Mouse (Mus musculus) monocyte, adult 2 months (primary cell): Measurements from ENCODE around the gene Rnf149.
"Not testable (repeated sequence)": the region's sequence is repeated elsewhere in the genome, so short reads cannot be mapped to it uniquely, and the experiment has no call there.

Experiments
- DNase-seq, 2 experiments: peaks; one replicate each; pipeline ENCODE4 v3.0.0; 2022; ENCODE audit warnings: low spot score in 2 of 2, low read depth in 1 of 2

Gene Rnf149

DNA sequence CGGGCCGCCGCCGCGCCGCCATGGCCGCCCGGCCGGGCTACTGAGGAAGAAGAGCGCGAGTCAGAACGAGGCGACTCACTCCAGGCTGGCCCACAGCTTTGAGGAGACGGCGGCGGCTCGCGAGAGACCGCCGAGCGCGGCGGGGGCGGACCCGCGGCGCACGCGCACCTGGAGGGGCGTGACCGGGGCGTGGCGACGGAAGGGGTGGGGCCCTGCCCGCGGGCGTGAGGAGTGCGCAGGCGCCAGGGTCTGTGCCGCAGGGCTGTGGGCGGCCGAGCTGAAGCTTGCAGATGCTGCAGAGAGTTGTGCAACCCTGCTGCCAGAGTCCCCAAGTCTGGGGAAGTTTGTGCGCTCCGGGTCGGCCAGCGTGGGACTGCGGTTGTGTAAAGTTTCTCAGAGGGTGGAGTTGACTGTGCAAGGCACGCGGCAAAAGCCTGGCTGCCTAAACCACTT is at the start of gene Rnf149:
Gene Rnf149, minus strand, starts transcription at position 153 of the 453 bp plus-strand sequence.
- peak; percentile 99 to 100 for DNase-seq

DNA sequence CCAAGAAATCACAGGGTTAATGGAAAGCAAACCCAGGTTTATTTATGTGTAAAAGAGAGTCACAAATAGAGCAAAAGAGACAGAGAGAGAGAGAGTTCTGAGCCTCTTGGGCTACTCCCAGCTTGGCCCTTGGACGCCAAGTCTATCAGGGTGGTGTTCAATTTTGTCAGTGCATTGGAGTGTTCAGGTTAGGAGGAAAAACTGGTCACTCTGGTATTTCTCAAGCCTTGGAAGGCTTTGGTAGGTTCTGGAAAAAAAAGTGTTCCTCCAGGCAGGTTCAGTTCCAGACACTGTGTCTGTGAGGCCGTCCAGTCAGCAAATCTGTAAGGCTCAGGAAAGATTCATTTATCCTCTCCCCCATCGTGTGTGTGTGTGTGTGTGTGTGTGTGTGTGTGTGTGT is 48.3 kb upstream of the Rnf149 start:
- no peak for DNase-seq

DNA sequence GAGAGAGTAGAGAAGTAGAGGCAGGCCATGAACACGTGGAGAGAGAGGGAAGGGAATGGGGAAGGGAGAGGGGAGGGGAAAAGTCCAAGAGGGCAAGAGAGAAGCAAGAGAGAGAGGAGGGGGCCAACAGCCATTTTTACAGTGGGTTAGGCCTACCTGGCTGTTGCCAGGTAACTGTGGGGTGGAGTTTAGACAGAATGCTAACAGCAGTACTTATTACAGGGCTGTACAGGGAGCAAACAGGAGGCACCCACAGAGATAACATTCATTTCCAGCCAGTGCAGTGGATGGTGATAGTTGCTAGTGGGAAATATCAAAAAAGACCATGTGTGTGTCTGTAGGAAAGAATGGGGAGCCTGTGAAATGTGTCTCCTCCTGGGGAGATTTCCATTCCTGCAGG is 46.5 kb upstream of the Rnf149 start:
- DNase-seq = no peak

DNA sequence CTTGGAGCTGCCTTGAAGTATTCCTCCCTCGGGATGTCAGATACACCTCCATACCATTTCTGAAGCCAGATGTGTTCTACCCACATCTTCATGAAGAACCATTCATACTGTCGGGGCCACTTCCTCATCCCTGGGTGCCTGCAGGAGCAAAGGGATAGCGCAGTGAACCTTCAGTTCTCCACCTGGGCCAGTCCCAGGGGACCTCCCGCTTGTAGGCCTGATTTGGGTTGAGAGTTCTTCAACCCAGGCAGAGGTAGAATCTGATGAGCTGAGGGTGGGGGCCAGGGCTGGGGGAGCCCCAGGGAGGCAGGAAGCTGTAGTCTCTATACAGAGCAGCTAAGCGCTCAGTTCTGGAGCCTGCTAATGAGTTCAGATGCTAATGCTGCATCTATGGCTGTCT is 45.9 kb upstream of the Rnf149 start:
- DNase-seq = no peak

DNA sequence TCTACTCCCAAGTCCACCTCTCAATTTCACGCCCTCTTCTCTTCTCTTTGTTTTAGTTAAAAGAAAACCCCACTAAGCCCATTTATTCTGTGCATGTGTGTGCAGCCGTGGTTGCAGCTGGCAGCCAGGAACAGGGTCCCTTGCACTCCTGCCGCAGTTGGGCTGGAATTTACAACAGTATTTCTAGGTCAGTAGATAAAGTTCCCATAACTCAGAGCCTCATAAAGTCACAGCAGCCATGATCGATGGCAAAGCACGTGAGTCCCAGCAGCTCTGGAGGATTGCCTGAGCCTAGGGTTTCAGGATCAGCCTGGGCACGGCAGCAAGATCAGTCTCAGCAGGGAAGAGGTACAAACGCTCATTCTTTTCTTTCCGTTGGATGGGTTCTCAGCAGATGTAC is 41.3 kb upstream of the Rnf149 start:
- no peak for DNase-seq

DNA sequence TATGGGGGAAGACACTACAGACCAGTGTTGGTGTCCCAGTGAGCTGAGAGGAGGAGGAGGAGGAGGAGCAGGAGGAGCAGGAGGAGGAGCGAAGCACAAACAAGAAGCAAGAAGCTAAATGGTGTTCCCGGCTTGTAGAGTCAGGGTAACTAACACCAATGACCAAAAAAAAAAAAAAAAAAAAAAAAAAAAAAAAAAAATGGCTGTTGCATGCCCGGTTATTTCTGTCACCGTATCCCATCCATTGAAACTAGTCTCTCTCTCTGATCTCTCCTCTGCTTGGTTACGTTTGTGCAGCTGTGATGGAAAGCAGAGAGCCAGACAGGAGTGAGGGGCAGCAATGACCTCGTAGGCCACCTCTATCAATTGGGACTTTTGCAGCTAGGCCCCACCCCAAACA is 38.3 kb upstream of the Rnf149 start:
- no peak for DNase-seq

DNA sequence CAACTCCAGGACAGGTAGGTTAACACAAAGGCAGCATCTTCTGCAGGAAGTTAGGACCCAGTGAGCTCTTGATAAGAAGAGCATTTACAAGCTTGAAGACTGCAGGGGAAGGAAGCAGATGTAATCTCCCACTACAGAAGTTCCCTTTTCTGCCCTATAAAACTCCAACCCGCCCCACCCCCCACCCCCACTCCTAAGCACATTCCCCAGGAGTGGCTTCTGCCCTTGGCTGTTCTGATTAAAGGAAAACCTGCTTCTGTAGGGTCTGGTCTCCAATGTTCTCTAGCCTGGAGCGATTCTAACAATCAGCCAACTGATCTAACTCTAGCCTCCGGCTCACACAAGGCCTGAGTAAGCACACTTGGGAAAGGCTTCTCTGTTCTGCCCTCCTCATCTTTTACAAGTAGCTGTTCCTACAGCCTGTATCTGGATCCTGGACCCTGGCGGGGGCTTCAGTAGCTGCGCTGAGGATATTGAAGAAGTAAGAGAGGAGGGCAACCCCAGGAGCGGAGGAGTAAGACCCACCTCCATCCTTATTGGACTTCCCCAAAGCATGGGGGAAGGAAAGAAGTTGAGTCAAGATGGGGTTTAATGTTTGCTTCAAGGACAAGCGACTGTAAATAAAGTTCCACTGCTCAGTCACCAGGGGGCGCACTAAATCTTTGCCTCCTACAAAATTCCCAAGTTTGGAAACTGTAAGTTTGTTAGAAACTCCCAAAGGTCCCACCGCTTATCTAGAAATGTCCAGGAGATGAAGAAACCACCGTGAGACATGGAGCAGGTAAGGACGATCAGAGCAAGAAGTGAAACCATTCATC is 37.5 kb upstream of the Rnf149 start:
- peak in 1 of 2 experiments; percentile 51 for DNase-seq

DNA sequence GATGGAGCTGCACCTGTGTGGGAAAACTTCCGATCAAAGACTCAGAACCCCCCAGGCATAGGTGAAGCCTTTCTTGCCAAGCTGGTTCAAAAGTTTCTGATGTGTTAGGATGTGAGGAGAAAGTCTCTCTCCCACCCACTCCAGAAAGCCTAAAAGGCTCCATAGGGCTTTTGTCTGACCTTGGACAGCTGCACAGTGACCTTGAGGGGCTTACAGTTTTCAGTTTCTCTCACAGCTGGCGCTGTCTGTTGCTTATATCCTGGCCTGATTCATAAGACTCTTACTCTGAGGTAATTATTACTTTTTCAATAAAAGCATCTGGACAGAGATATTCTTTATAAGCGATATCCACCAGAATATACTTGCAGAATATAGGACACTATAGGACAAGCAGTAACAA is 35.9 kb upstream of the Rnf149 start:
- no peak for DNase-seq

DNA sequence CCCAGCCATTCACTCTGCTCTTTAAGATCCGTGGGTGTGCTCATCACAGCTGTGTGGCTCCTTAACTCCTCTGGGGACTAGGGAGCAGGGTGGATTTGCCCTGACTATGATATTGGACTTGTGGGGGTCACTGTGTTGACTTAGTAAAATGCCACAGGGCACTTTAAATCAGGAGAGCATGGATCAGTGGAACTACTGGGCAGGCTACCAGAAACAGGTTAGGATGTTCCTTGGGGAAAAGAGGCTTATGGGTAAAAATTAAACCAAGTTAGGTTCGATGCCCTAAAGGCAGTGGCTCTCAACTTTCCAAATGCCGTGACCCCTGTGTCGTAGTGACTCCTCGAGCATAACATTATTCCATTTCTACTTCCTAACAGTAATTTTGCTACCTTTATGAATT is 35.3 kb upstream of the Rnf149 start:
- DNase-seq = no peak

DNA sequence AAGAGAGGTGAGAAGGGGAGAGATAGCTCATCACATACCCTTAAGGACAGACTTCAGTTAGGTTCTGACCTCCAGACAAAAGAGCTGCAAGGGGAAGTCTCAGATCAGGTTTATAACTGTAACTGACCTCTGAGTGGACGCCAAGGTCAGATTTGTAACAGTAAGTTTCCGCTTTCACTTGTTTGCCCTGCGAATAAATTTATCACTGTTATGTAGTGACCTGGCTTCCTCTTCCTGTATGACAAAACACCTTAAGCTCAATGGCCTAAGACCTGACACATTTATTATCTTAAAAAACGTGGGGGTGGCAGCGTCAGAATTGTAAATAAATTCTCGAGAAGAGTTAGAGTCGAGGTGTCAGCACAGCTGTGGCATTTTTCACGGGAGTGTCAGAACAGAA is 31.3 kb upstream of the Rnf149 start:
- DNase-seq = no peak

DNA sequence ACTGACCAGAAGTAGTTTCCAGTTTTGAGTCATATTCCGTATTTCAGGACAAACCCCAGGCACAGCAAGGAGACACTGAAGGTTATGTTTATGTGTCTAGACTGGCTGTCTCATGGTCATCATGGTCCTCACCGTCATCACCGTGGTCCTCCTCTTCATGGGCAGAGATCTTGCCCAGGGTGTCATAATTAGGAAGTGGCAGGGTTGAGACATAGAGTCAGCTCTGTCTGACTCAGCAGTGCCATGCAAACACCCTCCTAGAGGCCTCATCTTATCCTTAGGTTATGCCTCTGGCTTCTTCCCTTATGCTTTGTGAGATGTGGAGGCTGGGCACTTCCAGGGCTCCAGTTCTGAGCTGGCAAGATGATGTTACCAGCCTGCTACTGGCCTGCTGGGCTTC is 25.3 kb upstream of the Rnf149 start:
- peak; percentile 44 to 52 for DNase-seq

DNA sequence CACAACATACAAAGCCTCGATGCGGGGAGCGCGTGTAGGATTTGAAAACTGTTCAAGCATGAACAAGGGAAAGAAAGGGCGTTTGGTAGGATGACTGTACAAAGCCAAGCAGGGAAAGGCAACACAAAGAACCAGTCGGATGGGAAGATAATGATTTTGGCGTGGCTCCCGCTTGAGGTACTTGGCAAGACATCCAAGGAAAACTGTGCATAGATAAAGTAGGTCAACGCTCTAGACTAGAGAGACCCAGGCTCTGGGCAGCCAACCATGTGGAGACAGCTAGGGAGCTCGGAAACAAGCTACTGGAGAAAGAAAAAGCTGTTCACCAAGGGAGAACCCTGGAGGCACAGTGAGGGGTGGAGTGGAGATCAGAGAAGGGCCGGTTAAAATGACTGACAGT is 21.5 kb upstream of the Rnf149 start:
- no peak for DNase-seq

DNA sequence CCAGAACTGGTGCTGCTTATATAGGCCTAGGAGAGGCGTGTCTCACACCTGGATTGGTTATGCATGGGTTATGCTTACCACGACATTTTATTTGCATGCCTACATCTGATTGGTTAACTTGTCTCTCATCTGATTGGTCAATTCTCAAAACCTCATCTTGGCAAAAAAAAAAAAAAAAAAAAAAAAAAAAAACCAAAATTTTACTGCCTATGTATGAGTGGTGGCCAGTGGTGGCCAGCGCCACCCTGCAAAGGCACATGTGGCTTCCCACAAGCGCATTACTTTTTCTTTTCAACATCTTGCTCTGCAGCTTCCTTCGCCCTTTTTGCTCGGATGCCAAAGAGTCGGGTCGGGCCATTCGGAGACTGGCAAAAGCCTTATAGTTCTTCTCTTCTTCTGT is 19.9 kb upstream of the Rnf149 start:
- not testable (repeated sequence) for DNase-seq

DNA sequence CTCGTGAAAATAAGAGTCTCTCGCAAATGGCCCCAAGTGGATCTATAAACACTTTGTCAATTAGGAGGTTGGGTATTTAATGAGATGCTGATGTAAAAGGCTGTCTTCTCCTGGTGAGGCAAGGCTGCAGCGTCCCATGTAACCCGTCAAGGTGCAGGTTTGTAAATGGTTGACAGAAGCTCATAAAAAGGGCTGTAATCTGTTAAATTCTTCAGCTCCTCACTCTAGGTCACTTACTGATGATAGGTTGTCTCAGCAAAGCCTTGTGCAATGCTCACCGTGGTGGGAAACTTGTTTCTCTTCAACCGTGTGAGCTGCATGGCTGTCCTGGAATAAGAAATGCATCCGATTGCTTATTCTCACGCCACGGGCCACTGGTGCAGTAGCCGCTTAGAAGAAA is 16.6 kb upstream of the Rnf149 start:
- no peak for DNase-seq

DNA sequence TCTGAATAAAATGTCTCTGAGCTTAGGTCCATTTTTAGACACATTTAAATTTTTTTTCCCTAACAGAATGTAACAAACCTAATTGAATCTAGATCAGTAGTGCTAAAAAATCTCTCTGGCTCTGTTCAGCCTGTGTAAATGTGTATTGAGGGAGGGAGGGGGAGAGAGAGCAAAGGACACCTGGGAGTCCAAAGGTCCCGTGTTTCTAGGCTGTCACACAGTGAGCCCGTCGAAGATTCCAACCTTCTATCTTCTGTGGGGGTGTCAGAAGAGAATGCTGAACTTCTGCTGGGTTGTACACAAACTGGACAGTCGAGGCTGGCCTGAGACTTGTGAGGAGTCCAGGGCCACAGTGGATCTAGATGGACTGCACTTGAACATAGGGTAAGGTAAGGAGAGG is 14.9 kb upstream of the Rnf149 start:
- DNase-seq = no peak

DNA sequence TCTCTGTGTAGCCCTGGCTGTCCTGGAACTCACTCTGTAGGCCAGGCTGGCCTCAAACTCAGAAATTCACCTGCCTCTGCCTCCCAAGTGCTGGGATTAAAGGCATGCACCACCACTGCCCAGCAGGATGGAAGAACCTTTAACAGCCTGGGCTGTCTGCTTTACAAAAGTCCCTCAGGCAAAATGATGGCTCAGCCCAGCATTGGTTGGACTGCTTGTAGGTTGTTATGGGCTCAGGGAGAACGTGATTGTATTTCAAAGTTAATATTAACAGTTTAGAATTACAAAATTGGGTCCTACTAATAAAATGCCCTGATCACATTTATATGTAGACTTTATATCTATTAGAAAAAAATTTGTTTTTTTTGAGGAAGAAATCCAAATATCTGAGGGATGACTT is 14.4 kb upstream of the Rnf149 start:
- DNase-seq = not testable (repeated sequence)

DNA sequence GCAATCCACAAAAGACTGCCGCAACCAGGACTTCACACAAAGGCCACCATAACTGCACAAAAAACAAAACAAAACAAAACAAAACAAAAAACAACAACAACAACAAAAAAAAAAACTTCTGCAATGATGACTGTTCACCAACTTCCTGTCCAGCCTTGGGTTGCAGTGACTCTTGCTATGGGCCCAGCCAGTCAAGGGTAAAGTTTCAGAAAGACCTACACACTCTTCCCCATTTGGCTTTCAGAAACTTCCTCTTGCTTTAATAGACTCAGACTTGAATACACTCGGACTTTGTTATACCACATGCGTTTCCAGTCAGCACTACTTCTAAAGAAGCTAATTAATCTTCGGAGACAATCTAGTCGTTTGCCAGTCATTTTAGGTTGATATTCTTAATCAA is 13.0 kb upstream of the Rnf149 start:
- no peak for DNase-seq

DNA sequence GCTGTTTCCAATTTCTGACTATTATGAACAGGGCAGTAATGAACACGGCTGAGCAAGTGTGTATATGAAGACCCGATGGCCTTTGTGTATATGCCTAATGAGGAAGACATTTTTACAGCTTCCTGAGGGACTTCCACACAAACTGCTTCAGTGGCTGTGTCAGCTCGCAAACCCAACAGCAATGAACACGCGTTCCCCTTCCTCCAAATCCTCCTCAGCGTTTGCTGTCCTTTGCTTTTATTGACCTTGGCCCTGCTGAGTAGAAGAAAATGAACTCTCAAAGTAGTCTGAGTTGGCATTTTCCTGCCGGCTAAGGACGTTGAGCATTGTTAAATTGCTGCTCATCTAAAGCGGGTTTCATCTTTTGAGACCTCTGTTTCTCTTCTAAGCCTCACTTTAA is 8.2 kb upstream of the Rnf149 start:
- DNase-seq = no peak

DNA sequence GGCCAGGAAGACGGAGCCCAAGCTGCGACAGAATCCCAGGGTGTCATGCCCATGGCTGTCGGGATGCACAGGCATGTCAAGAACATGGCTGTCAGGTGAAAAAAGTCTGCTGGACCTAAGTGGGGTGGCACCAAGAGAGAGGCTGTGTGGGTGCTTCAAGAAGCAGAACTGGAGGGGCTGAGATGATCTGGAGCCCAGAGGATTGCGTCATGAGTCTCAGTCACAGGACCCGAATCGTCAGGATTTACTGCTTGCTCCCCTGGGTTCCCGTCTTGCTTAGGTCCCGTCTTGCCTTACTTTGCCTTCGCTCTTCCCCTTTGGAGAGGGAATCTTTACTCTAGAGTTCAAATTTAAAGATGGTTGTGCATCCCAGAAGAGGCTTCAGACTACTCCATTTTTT is 6.0 kb upstream of the Rnf149 start:
- no peak for DNase-seq

DNA sequence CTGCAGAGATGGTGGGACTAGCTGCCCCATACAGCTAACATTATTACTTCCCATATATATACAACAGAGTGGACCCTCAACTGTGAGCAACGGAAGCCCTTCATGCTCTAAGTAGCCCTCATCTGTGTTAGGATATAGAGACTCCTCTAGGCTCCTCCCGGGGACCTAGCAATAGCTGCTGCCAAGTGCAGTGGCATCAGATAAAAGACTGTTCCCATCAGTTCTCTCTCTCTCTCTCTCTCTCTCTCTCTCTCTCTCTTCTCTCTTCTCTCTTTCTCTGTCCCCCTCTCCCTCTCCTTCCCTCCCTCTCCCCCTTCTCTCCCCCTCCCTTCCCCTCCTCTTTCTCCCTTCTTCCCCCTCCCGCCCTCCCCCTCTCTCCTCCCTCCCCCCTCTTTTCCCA is 4.0 kb upstream of the Rnf149 start:
- no peak for DNase-seq

DNA sequence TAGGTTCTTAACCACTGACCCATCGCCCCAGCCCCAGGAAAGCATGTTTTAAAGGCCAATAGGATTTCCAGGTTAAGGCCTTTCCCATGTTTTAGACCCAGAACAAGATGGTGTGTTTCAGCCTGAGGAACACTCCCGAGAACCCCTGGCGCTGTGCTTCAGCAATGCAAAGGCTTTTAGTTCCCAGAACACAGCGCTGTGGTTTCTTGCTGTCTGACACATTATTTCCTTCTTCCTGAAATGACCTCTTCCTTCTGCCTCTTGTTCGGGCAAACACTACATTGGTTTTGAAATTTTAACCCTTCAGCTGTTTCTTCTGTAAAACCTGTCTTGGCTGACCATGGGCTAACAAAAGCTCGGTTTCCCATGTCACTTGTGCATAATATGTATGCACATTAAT is 1.9 kb upstream of the Rnf149 start:
- peak; percentile 29 to 57 for DNase-seq

DNA sequence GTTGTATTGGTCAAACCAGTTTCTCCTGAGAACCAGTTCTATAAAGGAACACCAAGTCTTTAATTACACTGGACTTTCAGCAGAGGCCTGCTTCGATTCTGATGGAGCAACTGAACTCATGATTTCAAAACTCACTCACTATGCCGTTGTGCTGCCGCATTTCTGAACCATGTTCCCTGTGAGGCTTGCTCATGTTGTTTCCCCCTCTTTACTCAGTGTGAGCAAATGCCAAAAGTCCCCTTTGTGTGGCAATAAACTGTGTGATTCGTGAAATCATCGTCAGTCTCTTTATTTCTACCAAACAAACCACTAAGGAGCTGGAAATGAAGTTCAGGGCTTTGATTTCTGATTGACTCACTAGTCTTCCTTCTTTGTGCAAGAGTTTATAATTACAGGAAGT is 1.2 kb upstream of the Rnf149 start:
- peak; percentile 69 to 75 for DNase-seq
